Mouse (Mus musculus): ENCODE data around the gene Dennd1b.

DNA sequence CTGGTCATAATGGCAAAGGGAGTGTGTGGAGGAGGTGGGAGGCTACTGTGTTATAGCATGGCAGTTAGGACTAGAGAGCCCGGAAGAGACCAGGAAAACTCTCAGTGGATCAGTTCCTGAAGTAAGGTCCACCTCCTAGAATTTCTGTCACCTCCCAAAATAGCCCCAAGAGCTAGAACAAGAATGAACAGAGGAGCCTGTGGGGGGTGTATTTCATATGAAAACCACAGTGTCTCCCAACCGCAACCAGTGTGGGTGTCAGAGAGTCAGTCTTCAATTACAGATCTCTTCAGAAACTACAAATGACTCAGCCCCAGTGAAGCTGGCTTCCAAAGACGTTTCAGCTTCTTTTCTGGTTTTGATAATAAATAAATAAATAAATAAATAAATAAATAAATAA lies 32.4 kb upstream of the Dennd1b start:
- no peak for TF ChIP-seq CTCF (IDR thresholded peaks at IDR 0.05; ENCODE audit: borderline replicate concordance, insufficient read depth, low read depth, low read length)
- no peak for TF ChIP-seq POLR2A (IDR thresholded peaks at IDR 0.05; ENCODE audit: borderline replicate concordance, insufficient read depth, low read length)
